Mouse (Mus musculus) hindbrain, embryonic 12.5 days (tissue): ENCODE results near the gene Prpf38b. TPM values are rescaled to one million over a fixed set of nuclear protein-coding genes. Genes with fewer than 3 reads are reported as not detected.

Experiments
- ATAC-seq: fragments of 200-750 bp; cut with Nextera tagmentation; 2 replicates; pipeline ENCODE4 v1.8.0; 2017; ENCODE audit warnings: moderate TSS enrichment; ENCODE audit not compliant: low FRiP score
- H3K27ac ChIP-seq: fragments of 300-500 bp; sonication (generic); 2 replicates; pipeline ENCODE4 v1.5.1; 2016; ENCODE audit warnings: mild to moderate bottlenecking
- H3K27me3 ChIP-seq: fragments of 300-500 bp; sonication (generic); 2 replicates; pipeline ENCODE4 v1.6.1; 2016; ENCODE audit warnings: mild to moderate bottlenecking
- H3K36me3 ChIP-seq: fragments of 300-500 bp; sonication (generic); 2 replicates; pipeline ENCODE4 v1.6.1; 2016; ENCODE audit warnings: mild to moderate bottlenecking
- H3K4me1 ChIP-seq: fragments of 300-500 bp; sonication (generic); 2 replicates; pipeline ENCODE4 v1.6.1; 2016
- H3K4me2 ChIP-seq: fragments of 300-500 bp; sonication (generic); replicated peaks from 2 replicates; pipeline ENCODE4 v1.6.1; 2016; ENCODE audit warnings: mild to moderate bottlenecking
- H3K4me3 ChIP-seq: fragments of 300-500 bp; sonication (generic); 2 replicates; pipeline ENCODE4 v1.5.1; 2016; ENCODE audit warnings: mild to moderate bottlenecking
- H3K9ac ChIP-seq: fragments of 300-500 bp; sonication (generic); 2 replicates; pipeline ENCODE4 v1.6.1; 2016; ENCODE audit warnings: mild to moderate bottlenecking, moderate library complexity
- H3K9me3 ChIP-seq: fragments of 300-500 bp; sonication (generic); replicated peaks from 2 replicates; pipeline ENCODE4 v1.6.1; 2016; ENCODE audit warnings: mild to moderate bottlenecking
- WGBS: fragments of 180-500 bp; shearing (Covaris S2); methylation state at CpG from one replicate; pipeline ENCODE4 v1.1.7; 2016; 5-methylcytosine and 5-hydroxymethylcytosine counted together
- polyA plus RNA-seq: library from polyadenylated mRNA; unstranded; fragments of >200 nt; fragmentation: Nextera tagmentation; extraction: Ambion mirVana; gene quantifications from 2 replicates; pipeline ENCODE4 v1.2.1, GENCODE M21; 2016

The Prpf38b gene
- 87.6 and 103 TPM in 2 replicates for polyA plus RNA-seq

- no peaks in the 10 kb centered on the region for H3K9me3 ChIP-seq
- no peaks in the 10 kb centered on the region for H3K27me3 ChIP-seq
- H3K4me2 ChIP-seq, result peak within 1 kb of the TSS; percentile 94
- H3K4me1 ChIP-seq, result peaks cover 22% of the 10 kb centered on the region
- WGBS, result 1% methylated on average over 53 of the region's 53 CpGs
- peak within 1 kb of the TSS; percentile 96 for H3K27ac ChIP-seq
- peaks cover 13% of the 10 kb centered on the region for H3K36me3 ChIP-seq
- H3K4me3 ChIP-seq, result peak within 1 kb of the TSS; percentile 88
- peak; percentile 99 for ATAC-seq
- peak within 1 kb of the TSS; percentile 90 for H3K9ac ChIP-seq
Observed at GRCm38 (mm10) chr3:108911548-108912413, at the start of gene Prpf38b. Gene Prpf38b, minus strand, starts transcription at chr3:108911727.

- Histone ChIP-seq H3K4me3 (peak overlapping the region; percentile 20), H3K36me3 (no peaks in the 10 kb centered on the region), H3K27me3 (no peaks in the 10 kb centered on the region), H3K9me3 (no peaks in the 10 kb centered on the region), H3K4me2 (peak overlapping the region; percentile 47), H3K9ac (peak overlapping the region; percentile 35), H3K4me1 (peaks cover 17% of the 10 kb centered on the region), H3K27ac (peak overlapping the region; percentile 77)
- ATAC-seq, result peak; percentile 90
- 24% methylated on average over 7 of the region's 7 CpGs for WGBS
Observed at GRCm38 (mm10) chr3:108961226-108961625, 49.7 kb upstream of the Prpf38b start.

DNA sequence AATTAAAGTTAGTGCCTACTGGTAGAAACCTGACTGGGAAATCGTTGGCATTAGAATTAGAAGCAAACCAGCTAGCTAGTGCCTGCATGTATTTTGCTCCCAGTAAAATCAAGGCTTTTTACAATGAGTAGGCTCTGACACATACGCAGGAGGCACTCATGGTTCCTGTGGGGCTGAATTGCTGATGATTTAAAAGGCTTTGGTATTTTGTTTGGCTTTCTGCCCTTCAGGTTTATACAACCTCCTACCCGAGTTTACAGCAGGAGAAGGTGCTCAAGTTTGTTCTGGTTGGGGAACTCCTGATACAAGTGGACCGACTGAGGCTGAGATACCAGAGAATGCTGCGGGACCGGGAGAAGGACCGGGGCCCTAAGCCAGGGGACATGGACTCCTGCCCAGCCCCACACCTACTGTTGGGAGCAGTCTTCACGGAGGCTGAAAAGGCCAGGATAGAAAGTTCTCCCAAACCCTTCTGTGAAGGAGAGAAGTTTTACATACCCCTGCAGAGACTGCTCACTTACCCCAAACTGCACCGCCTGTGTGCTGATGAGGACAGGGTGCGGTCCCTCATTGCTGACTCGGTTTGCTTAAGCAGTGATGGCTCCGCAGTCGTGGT lies 48.3 kb upstream of the Prpf38b start:
- 75% methylated on average over 13 of the region's 13 CpGs for WGBS
- no peak overlapping the region for H3K4me3 ChIP-seq

GRCm38 (mm10) chr3:108957976-108958375 lies 46.4 kb upstream of the Prpf38b start:
- Histone ChIP-seq H3K4me3 (no peak overlapping the region), H3K27me3 (no peaks in the 10 kb centered on the region), H3K9ac (no peak overlapping the region), H3K4me1 (peaks cover 17% of the 10 kb centered on the region), H3K27ac (no peak overlapping the region), H3K9me3 (no peaks in the 10 kb centered on the region), H3K4me2 (no peak overlapping the region), H3K36me3 (no peaks in the 10 kb centered on the region)
- ATAC-seq, result no peak

More for the DNA sequence above, 48.3 kb upstream of the Prpf38b start:
- no peak for ATAC-seq
- H3K27ac ChIP-seq, result no peak overlapping the region
- H3K4me1 ChIP-seq, result peaks cover 17% of the 10 kb centered on the region
- no peak overlapping the region for H3K4me2 ChIP-seq
- no peaks in the 10 kb centered on the region for H3K9me3 ChIP-seq
- no peaks in the 10 kb centered on the region for H3K27me3 ChIP-seq
- H3K36me3 ChIP-seq, result no peaks in the 10 kb centered on the region
- no peak overlapping the region for H3K9ac ChIP-seq

GRCm38 (mm10) chr3:108940996-108941395 lies 29.5 kb upstream of the Prpf38b start:
- no peaks in the 10 kb centered on the region for H3K27me3 ChIP-seq
- no peak overlapping the region for H3K27ac ChIP-seq
- no peaks in the 10 kb centered on the region for H3K4me1 ChIP-seq
- no peak for ATAC-seq
- no peak overlapping the region for H3K4me3 ChIP-seq
- WGBS, result 84% methylated on average over 10 of the region's 10 CpGs
- H3K9me3 ChIP-seq, result no peaks in the 10 kb centered on the region
- H3K4me2 ChIP-seq, result no peak overlapping the region
- H3K36me3 ChIP-seq, result no peaks in the 10 kb centered on the region
- no peak overlapping the region for H3K9ac ChIP-seq

DNA sequence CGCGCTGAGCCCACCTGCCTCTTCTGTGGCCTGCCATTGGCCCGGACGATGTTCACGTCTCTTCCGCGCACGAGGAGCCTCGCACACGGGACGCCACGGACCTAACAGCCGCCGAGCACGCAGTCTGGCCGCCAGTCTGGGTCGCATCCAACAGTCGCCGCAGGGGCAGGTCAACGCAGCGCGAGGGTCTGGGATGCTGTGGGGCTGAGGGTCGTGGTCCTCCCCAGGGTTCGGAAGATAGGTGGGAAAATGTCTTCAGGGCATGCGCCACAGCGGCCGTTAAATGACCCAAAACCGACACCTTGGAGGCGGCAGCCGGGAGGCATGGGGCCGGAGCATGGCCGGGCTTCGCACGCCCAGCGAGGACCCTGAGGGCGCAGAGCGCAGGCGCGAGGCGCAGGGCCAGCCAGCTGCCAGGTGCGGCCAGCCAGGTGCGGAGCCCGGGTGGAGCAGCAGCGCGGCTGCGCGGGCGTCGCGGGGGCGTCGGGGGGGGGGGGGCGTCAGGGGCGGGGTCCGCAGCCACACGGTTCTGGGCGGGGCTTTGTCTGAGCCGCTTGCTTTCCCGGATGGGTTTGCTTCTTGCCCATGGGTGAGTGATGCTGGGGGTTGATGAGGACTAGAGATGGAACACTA lies 28.6 kb upstream of the Prpf38b start, which contains the start of gene Gm9857:
Gm9857 (minus strand) TSS at position 445 of the 633 bp plus-strand sequence.
- peak; percentile 69 for ATAC-seq
- H3K4me2 ChIP-seq, result peak within 1 kb of the TSS; percentile 53
- 65% methylated on average over 45 of the region's 59 CpGs for WGBS
- no peaks in the 10 kb centered on the region for H3K36me3 ChIP-seq
- no peak within 1 kb of the TSS for H3K27ac ChIP-seq
- H3K9ac ChIP-seq, result no peak within 1 kb of the TSS; the same call in 1 of the 2 replicates
- H3K4me3 ChIP-seq, result peak within 1 kb of the TSS; percentile 25
- no peaks in the 10 kb centered on the region for H3K4me1 ChIP-seq
- H3K9me3 ChIP-seq, result no peaks in the 10 kb centered on the region
- H3K27me3 ChIP-seq, result no peaks in the 10 kb centered on the region

DNA sequence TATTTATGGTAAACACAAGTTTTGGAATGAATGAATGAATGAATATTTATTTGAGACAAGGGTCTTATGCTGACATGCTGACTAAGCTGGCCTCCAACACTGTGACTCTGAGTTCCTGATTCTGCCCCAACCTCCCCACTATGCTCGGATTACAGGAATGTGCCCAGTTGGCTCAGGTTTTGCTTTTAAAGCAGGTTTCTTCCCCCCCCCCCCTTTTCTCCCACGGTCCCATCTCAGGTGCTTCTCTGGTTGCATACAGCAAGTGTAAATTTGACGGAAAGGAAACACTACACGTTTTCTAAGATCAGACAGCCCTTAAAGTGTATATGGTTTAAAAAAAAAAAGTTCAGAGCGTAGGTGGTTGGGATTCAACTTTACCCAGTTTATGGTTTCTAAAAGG lies 28.0 kb upstream of the Prpf38b start, which contains the start of gene Henmt1:
Henmt1 (plus strand) TSS at position 301 of the 400 bp plus-strand sequence.
- WGBS, result 81% methylated on average over 5 of the region's 5 CpGs
- Histone ChIP-seq H3K4me2 (peak within 1 kb of the TSS; percentile 53), H3K27me3 (no peaks in the 10 kb centered on the region), H3K36me3 (no peaks in the 10 kb centered on the region), H3K27ac (no peak within 1 kb of the TSS), H3K4me1 (no peaks in the 10 kb centered on the region), H3K4me3 (peak within 1 kb of the TSS; percentile 25), H3K9ac (no peak within 1 kb of the TSS; the same call in 1 of the 2 replicates), H3K9me3 (no peaks in the 10 kb centered on the region)
- no peak for ATAC-seq

DNA sequence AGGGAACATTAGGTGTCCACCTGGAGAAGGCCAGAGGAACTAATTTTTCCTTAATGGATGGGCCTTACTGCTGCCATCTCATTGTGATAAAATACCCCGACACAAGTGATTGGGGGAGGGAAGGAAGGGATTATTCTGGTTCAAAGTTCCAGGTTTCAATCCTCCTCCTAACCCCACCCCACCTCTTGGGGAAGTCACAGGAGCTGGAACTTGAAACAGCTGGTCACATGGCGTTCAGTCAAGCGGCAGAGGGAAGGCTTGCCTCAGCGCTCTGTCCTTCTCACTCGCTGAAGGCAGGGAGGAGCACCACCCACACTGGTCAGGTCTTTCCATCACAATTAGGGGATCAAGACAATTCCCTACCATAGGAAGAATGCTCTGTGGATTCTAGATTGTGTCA lies 27.2 kb upstream of the Prpf38b start:
- Histone ChIP-seq H3K4me3 (no peak overlapping the region), H3K4me2 (no peak overlapping the region), H3K4me1 (no peaks in the 10 kb centered on the region), H3K27ac (no peak overlapping the region), H3K36me3 (no peaks in the 10 kb centered on the region), H3K9ac (no peak overlapping the region), H3K9me3 (no peaks in the 10 kb centered on the region), H3K27me3 (no peaks in the 10 kb centered on the region)
- ATAC-seq, result no peak
- WGBS, result 92% methylated on average over 5 of the region's 5 CpGs

DNA sequence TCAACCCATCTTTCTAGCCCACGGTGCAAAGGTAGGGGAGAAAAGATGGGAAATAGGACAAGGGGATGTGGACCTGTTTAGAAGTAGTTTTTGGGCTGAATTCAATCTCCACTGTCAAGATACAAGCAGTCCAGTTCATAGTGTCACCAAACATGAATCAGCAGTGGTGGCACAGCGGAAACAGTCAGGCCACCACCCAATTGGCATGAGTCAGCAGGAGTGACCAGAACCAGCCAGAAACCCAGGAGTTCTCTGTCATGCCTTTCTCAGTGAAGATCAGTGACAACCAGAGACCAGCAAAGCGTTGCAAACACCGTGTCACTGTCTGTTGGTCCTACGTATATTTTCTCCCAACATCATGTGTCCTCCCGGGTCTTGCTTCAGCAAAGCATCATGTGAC lies 22.0 kb upstream of the Prpf38b start:
- H3K4me2 ChIP-seq, result no peak overlapping the region
- H3K27ac ChIP-seq, result no peak overlapping the region
- H3K9me3 ChIP-seq, result no peaks in the 10 kb centered on the region
- H3K9ac ChIP-seq, result no peak overlapping the region
- H3K4me3 ChIP-seq, result no peak overlapping the region
- no peaks in the 10 kb centered on the region for H3K4me1 ChIP-seq
- no peaks in the 10 kb centered on the region for H3K27me3 ChIP-seq
- no peak for ATAC-seq
- WGBS, result 95% methylated on average over 6 of the region's 6 CpGs
- H3K36me3 ChIP-seq, result no peaks in the 10 kb centered on the region

DNA sequence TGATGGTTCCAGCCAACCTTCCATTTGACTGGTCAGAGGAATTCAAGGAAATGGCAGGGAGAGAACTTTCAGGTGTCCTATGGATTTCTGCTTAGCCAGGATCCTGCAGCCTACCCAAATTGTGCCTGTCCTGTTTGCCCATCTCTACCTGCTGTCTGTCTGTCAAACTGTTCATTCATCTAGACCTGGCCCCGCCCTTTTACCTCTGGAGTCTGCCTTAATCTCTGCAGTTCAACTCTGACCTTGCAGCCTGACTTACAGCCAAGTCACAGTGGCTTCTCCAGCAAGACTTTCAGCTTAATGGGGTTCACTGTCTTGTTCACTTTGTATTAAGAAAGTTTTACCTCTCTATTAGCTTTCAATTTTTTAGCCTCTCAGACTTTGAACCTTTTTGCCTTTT lies 14.8 kb upstream of the Prpf38b start:
- Histone ChIP-seq H3K27ac (no peak overlapping the region), H3K36me3 (no peaks in the 10 kb centered on the region), H3K9me3 (no peaks in the 10 kb centered on the region), H3K4me2 (no peak overlapping the region), H3K4me1 (no peaks in the 10 kb centered on the region), H3K4me3 (no peak overlapping the region), H3K9ac (no peak overlapping the region), H3K27me3 (no peaks in the 10 kb centered on the region)
- WGBS, result 79% methylated on average over 1 of the region's 1 CpGs
- no peak for ATAC-seq

DNA sequence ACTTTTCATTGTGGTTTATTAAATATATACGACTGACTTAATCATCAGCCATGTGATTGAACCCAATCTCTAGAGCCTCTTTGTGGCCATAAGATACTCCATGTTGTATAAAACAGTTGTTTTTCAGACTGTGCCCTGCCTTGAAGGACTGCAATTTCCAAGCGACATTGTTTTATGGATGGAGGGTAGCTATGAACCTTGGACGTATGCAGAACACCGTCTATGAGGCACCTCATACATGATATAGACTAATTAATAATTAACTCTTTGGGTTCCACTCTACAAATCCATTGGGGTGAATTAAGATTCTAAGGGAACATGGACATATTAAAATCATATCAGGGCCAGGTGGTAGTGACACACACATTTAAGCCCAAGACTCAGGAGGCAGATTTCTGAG lies 14.2 kb upstream of the Prpf38b start:
- H3K9me3 ChIP-seq, result no peaks in the 10 kb centered on the region
- no peak overlapping the region for H3K27ac ChIP-seq
- no peaks in the 10 kb centered on the region for H3K36me3 ChIP-seq
- H3K9ac ChIP-seq, result no peak overlapping the region
- H3K4me3 ChIP-seq, result no peak overlapping the region
- ATAC-seq, result no peak
- 86% methylated on average over 4 of the region's 4 CpGs for WGBS
- H3K4me2 ChIP-seq, result no peak overlapping the region
- no peaks in the 10 kb centered on the region for H3K4me1 ChIP-seq
- H3K27me3 ChIP-seq, result no peaks in the 10 kb centered on the region

- WGBS, result 87% methylated on average over 1 of the region's 1 CpGs
- no peak for ATAC-seq
- H3K4me3 ChIP-seq, result no peak overlapping the region
Observed at GRCm38 (mm10) chr3:108921822-108922221, 10.3 kb upstream of the Prpf38b start.

More at GRCm38 (mm10) chr3:108921822-108922221, 10.3 kb upstream of the Prpf38b start:
- Histone ChIP-seq H3K27me3 (no peaks in the 10 kb centered on the region), H3K9me3 (no peaks in the 10 kb centered on the region), H3K4me2 (no peak overlapping the region), H3K4me1 (no peaks in the 10 kb centered on the region), H3K27ac (no peak overlapping the region), H3K9ac (no peak overlapping the region), H3K36me3 (no peaks in the 10 kb centered on the region)
